Mouse (Mus musculus) megakaryocyte-erythroid progenitor cell, adult 5-6 weeks (primary cell): ENCODE results near the gene Usp6nl. TPM values are rescaled to one million over a fixed set of nuclear protein-coding genes. Genes with fewer than 3 reads are reported as not detected.

Experiments used
- ATAC-seq: replicated peaks from 2 replicates; pipeline ENCODE4 v1.8.0; 2016; ENCODE audit warnings: mild to moderate bottlenecking, inconsistent platforms; ENCODE audit not compliant: severe bottlenecking, poor library complexity, low FRiP score, low TSS enrichment
- total RNA-seq, 2 experiments: library from RNA; stranded (forward) in 1 of 2; stranded (reverse) in 1 of 2; fragments of 200-1000, 215-1000 nt in 1 of 2; fragments of >200 nt in 1 of 2; fragmentation: Nextera tagmentation in 1 of 2; gene quantifications; 2 replicates each; pipeline ENCODE4 v1.2.3; 2014 to 2017

Gene Usp6nl
- total RNA-seq, 2 experiments from 2014 or later: 38.6 to 53.7 TPM

GRCm38 (mm10) chr2:6403991-6404390, 81.5 kb downstream of the Usp6nl start:
- peak; percentile 46 for ATAC-seq

DNA sequence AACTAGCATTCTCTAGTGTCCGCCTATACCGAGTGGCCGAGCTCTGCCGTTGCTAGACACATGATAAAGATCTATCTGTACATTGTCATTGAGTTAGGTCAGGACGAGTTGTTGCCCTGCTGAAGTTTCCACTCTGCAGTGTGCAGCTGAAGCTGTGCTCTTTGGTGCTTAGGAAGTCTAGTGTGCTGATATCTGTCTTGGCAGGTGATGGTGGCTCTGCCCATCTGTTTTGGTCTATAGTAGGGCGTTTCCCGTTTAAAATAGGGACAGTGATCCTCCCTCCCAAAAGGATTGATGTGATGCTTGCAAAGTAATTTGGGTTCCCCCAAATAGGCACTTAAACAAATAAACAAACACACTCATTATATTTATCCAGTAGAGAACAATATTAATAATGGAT, 82.2 kb downstream of the Usp6nl start:
- peak; percentile 79 for ATAC-seq

DNA sequence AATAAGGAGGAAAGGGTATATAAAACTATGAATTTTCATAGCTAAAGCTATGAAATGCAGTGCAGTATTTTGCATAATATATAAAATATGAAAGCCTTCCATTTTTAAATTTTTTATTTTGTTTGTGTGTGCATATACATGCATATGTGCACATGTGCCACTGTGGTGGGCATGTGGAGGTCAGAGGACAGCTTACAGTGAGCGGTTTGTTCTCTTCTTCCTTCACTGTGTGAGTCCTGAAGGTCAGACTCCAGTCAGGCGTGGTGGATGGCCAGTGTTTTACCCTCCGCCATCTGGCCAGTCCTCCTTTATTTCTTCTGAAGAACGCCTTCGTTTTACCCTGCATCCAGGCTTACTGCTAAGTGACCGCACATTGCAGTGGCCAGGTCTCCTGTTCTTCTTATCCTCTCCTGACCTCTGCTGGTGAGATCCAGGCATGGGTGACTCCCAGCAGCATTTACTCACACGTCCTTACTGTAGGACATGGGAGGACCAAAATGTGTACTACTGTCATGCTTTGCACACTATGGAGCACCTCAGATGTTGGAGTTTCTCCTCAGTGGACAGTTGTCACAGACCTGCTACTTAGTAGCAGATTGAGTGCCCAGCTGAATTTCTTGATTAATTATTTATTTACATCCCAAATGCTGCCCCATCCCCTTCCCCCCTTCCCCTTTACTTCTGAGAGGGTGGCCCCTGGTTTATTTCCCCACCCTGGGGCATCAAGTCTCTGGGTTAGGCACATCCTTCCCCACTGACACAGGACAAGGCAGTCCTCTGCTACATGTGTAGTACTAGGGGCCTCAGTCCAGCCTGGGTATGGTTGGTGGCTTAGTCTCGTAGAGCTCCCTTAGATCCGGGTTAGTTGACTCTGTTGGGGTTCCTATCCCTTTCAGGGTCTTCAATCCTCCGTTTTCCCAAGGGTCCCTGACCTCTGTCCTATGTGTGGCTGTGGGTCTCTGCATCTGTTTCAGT, 82.9 kb downstream of the Usp6nl start:
- ATAC-seq: peak; percentile 79

- peak; percentile 50 for ATAC-seq
These were observed 85.2 kb downstream of the Usp6nl start for GRCm38 (mm10) chr2:6407711-6408110.

GRCm38 (mm10) chr2:6412645-6413044, 90.2 kb downstream of the Usp6nl start:
- ATAC-seq: no peak

DNA sequence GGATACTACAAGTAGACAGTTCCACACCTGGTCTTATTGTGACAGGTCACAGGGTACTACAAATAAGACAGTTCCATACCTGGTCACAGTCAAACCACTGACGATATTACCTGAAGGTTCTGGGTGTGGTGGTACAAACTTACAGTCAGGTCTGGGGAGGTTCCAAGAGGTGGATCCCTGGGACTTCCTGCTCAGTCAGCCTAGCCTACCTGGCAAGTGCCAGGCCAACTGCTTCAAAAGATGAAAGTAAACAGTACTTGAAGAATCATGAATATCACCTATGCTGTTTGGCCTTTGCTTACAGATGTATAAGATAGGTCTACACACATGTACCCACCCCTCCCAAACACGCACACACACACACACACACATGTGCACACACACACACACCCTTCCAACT, 91.3 kb downstream of the Usp6nl start:
- ATAC-seq: no peak

DNA sequence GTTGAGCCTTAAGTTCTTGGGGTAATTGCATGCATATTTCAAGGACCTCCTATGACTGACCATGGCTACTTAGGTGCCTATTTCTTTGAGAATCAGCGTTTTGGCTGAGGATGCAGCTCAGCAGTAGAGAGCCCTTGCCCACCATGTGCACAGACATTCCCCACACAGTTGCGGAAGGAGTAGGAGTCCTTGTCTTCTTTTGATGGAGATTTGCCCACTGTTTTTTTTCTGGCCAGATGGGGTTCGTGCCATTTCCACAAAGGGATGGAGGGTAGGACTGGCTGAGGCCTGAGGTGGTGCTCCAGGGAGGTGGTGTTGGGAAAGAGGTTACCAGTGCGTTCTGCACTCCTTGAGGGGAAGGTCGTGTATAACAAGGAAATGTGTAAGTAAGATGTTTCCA, 91.9 kb downstream of the Usp6nl start:
- no peak for ATAC-seq

GRCm38 (mm10) chr2:6417158-6417557, 94.7 kb downstream of the Usp6nl start:
- peak; percentile 83 for ATAC-seq

DNA sequence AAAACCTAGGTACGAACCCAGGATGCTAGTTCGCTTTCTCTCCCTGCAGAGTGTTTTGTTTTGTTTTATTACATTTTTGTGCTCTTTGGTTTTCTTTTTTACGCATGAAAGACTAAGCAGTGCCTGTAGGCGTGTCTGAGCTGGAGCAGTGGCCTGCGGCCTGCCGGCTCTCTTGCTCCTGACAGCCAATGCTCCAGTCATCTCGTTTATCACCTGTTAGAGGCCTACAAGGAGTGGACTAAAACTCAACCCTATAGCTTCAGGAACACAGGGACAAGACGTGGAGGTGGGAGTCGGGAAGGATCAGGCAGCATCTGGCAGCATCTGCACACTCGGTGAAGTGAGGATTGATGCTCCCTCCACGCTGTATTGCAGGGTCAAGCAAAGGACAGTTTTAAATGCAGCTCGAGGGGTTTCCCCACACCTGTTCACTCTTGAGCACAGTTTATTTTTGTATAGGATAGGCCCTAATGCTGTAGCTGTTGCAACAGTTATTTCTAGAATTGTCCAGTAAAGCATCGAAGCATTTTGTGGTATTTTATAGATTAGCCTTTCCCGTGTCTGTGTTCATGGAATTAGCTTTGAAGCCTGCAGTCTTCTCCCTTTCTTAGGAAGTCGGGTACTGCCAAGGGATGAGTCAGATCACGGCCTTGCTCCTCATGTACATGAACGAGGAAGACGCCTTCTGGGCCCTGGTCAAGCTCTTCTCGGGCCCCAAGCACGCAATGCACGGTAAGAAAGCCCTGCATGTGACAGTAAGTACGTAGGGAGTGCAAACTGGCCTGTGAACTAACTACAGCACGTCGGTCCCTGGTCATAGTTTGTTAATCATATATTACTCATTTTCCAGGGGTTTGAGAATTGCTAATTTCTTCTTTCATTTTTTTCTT, 101.4 kb downstream of the Usp6nl start:
- ATAC-seq: no peak

DNA sequence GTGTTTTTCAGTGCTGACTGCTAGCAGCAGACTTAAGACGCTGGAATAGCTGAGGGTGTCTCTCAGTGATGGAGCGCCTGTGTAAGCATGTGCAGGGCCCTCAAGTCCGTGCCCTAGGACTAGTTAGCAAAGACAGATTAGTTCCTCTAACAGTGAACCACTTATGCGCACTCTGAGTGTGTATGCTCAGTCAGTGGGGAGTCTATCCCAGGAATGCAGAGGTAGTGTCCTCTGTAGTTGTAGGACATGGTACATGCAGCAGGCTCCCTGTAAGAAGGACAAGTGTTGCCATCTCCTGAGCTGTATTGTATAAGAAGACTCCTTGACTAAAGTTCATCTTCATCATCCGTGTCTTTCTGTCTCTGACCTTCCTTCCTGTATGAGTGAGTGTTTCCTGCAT, 102.4 kb downstream of the Usp6nl start:
- ATAC-seq: no peak

DNA sequence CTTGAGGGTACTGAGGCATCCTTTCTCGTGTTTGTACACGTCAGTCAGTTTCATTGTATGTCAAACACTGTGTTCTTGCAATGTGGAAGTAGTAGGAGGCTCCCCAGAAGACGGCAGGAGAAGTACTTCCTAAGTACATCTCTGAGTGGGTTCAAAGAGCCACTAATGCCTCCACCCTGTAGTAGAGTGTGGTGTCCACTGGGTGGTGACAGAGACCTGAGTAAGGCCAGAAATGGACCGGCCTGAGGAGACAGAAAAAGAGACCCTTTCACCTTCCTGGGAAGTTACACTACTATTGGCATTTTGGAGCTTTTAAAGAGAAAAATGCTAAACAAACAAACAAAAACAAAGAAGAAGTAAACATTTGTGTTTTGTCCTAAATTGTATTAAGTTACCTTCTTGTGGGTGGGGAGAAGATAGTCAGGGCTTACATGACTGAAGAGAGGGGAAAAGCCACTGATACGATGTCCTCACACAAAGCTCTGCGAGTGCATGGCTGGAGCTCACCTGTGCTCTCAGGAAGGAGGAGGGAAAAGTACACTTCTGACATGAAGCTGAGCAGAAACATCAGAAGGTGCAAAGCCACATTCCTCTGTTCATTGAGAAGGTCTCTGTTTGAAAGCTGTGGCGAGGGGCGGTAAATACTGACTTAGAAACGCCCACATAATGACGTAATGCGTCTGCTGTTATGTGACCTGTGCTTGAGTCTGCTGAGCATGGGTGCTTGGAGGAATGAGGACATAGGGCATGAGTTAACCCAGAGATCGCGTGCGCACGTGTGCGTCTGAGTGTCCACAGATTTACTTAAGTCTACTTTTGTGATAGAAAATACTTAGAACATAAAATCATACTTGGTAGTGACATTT, 113.9 kb downstream of the Usp6nl start:
- peak; percentile 90 for ATAC-seq

DNA sequence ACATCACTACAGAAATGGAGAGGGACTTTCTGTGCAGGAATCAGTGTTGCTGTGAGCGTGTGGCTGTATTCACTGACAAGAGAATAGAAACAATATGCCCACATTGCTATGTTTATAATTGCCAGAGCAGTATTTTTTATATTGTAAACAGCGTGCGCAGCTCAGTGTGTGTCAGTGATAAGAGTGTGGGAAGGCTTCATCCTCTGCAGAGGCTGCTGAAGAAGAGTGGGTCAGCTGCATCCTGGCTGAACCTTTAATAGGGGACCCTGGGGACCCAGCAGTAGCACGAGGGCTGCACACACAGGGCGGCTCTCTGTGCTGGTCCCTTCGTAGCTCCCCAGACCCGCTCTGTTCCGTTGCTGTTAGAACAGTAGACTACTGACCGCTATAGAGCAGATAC, 119.2 kb downstream of the Usp6nl start:
- peak; percentile 53 for ATAC-seq

DNA sequence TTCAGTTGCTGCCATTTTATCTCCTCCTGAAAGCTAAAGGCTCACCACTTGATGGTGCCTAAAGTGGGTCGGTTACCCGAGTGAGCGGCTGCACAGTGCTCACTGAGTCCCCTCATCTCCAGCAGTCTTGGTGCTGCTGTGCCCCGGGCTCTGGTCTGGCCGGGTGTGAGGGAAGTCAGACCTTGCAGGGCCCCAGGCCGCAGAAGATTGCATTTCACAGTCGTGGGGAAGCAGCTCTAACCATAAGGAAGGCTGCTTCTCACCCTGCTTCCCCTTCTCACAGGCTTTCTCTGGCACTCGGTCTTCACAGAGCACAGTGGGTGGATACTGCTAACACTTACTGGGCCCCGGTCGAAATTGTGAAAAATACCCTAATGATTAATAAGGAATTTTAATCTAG, 119.8 kb downstream of the Usp6nl start:
- ATAC-seq: peak; percentile 33; the same call in 1 of the 2 replicates

GRCm38 (mm10) chr2:6444015-6444414, 121.5 kb downstream of the Usp6nl start:
- no peak for ATAC-seq

DNA sequence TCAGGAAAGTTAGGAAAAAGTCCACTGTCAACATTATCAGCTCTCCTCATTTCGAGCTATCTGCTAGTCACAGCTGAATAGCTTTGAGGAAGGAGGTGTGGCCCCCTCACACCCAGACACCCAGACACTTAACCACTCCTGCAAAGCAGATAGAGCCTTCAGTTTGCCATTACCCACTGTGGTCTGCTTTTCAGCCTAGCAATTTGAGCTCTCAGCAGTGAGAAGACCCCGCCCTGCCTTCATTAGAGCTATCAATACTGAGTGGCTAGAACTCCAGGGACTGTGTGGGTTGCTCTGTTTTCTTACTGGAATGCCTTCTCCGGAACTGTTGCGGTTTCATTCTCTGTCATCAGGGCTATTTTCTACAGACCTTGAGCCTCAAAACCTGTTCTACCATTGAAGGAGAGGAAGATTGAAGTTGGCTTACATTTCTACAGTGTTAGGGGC, 122.3 kb downstream of the Usp6nl start:
- ATAC-seq: peak; percentile 88

- ATAC-seq: no peak
These were observed 123.4 kb downstream of the Usp6nl start for GRCm38 (mm10) chr2:6445858-6446257.

DNA sequence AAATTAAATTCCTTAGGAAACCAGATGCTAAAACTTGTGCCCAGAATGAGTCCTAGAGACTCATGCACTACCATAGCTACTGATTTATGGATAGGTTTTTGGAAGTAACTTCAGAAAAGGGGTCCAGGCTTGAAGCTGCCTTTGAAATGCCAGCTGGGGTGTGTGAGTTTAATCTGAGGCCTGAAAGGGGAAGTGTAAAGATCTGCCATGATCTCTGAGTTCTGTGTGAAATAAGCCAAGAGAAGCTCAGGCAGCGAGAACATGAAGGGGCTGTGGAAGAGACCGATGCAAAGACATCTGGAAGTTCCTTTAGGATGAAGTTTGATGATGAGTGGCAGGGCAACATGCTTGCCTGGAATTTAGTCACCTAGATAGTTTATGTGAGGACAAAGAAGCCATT, 126.4 kb downstream of the Usp6nl start:
- no peak for ATAC-seq

DNA sequence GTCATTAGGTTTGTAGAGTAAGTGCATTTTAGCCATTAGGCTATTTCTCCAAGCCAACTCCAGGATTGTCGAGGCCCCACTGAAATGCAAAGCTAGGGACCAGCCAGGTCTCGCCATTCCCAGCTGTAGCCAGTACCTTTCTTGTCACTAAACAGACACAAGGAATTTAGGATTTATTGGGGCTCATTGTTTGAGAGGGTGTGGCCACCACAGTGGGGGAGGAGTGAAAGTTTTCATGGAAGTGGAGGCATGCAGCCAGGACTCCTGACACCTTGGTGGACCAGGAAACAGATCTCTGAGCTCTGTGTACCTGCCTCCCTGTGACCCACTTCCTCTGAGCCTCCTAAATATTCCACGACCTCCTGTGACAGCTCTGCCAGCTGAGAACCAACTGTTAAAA, 127.2 kb downstream of the Usp6nl start:
- no peak for ATAC-seq

GRCm38 (mm10) chr2:6450544-6450943, 128.1 kb downstream of the Usp6nl start:
- ATAC-seq: no peak
